17 mouse cellular contexts compared by ENCODE assay signal in genomic region chr2:146280221-146280920, GRCm38 (mm10). TPM values are rescaled to one million over a fixed set of nuclear protein-coding genes. Genes with fewer than 3 reads are reported as not detected.
DNase-seq lines count a peak whose midpoint lies in the region; ATAC-seq and TF ChIP-seq lines count a peak whose summit lies in the region.
"Had no signal": no experiment of that assay in that cellular context is flagged by ENCODE, and none has a peak within 500 bp of the region (broad histone marks: within the 10 kb centered on the region; RNA-seq: fewer than 3 reads in every experiment).

No protein-coding gene starts in this region.

- H3K9me3 ChIP-seq in forebrain, embryonic 13.5 days (replicated peaks) = no peaks in the 10 kb centered on the region
- no peaks in the 10 kb centered on the region for H3K9me3 ChIP-seq in hindbrain, embryonic 16.5 days (ENCODE audit: control insufficient read depth, low read length)
- H3K9me3 ChIP-seq in neural tube, embryonic 13.5 days = no peaks in the 10 kb centered on the region
- no peaks in the 10 kb centered on the region for H3K9me3 ChIP-seq in liver, embryonic 12.5 days (replicated peaks)
- H3K9me3 ChIP-seq: embryonic facial prominence, embryonic 15.5 days had no signal

- peaks cover 43% of the 10 kb centered on the region for H3K4me1 ChIP-seq in forebrain, embryonic 13.5 days
- peaks cover 12% of the 10 kb centered on the region for H3K4me1 ChIP-seq in hindbrain, embryonic 16.5 days (ENCODE audit: control insufficient read depth, insufficient read depth, low read depth, low read length)
- H3K4me1 ChIP-seq in neural tube, embryonic 13.5 days (replicated peaks) = peaks cover 30% of the 10 kb centered on the region
- peaks cover 15% of the 10 kb centered on the region for H3K4me1 ChIP-seq in liver, embryonic 12.5 days

- no peaks in the 10 kb centered on the region for H3K27me3 ChIP-seq in forebrain, embryonic 13.5 days
- no peaks in the 10 kb centered on the region for H3K27me3 ChIP-seq in hindbrain, embryonic 16.5 days (replicated peaks; ENCODE audit: control insufficient read depth, insufficient read depth, low read length)
- peaks cover 2% of the 10 kb centered on the region; the same call in 1 of the 2 replicates for H3K27me3 ChIP-seq in neural tube, embryonic 13.5 days
- no peaks in the 10 kb centered on the region for H3K27me3 ChIP-seq in liver, embryonic 12.5 days (replicated peaks)
- H3K27me3 ChIP-seq: embryonic facial prominence, embryonic 15.5 days had no signal

- H3K4me3 ChIP-seq in layer of hippocampus, adult 2 months = no peak overlapping the region
- no peak overlapping the region for H3K4me3 ChIP-seq in forebrain, embryonic 13.5 days
- no peak overlapping the region for H3K4me3 ChIP-seq in hindbrain, embryonic 16.5 days (ENCODE audit: low read length)
- H3K4me3 ChIP-seq in neural tube, embryonic 13.5 days = no peak overlapping the region
- H3K4me3 ChIP-seq in liver, embryonic 12.5 days = no peak overlapping the region
- H3K4me3 ChIP-seq: embryonic facial prominence, embryonic 15.5 days; heart, adult 2 months; myocyte had no signal

- H3K36me3 ChIP-seq in forebrain, embryonic 13.5 days (ENCODE audit: poor library complexity, severe bottlenecking) = no peaks in the 10 kb centered on the region
- no peaks in the 10 kb centered on the region for H3K36me3 ChIP-seq in hindbrain, embryonic 16.5 days (ENCODE audit: control insufficient read depth, insufficient read depth, low read length)
- H3K36me3 ChIP-seq in neural tube, embryonic 13.5 days = no peaks in the 10 kb centered on the region
- no peaks in the 10 kb centered on the region for H3K36me3 ChIP-seq in liver, embryonic 12.5 days
- H3K36me3 ChIP-seq: embryonic facial prominence, embryonic 15.5 days had no signal

- no peak for TF ChIP-seq CTCF in layer of hippocampus, adult 2 months (conservative IDR thresholded peaks at IDR 0.05)

- H3K4me2 ChIP-seq in forebrain, embryonic 13.5 days = peak overlapping the region; percentile 42
- H3K4me2 ChIP-seq in hindbrain, embryonic 16.5 days (ENCODE audit: low read length) = no peak overlapping the region; the same call in 1 of the 2 replicates
- H3K4me2 ChIP-seq in neural tube, embryonic 13.5 days = peak overlapping the region; percentile 34; the same call in 1 of the 2 replicates
- no peak overlapping the region for H3K4me2 ChIP-seq in liver, embryonic 12.5 days
- H3K4me2 ChIP-seq: embryonic facial prominence, embryonic 15.5 days had no signal

- 11% methylated on average over 6 of the region's 6 CpGs for WGBS in forebrain, embryonic 13.5 days
- WGBS in hindbrain, embryonic 16.5 days = 30% methylated on average over 6 of the region's 6 CpGs
- 27% methylated on average over 6 of the region's 6 CpGs for WGBS in neural tube, embryonic 13.5 days
- 65% methylated on average over 6 of the region's 6 CpGs for WGBS in liver, embryonic 12.5 days (ENCODE audit: insufficient replicate concordance)

- peak overlapping the region; percentile 4; the same call in 1 of the 2 replicates for H3K27ac ChIP-seq in layer of hippocampus, adult 2 months
- H3K27ac ChIP-seq in forebrain, embryonic 13.5 days = peak overlapping the region; percentile 86
- peak overlapping the region; percentile 66 for H3K27ac ChIP-seq in hindbrain, embryonic 16.5 days (ENCODE audit: low read depth, low read length)
- H3K27ac ChIP-seq in neural tube, embryonic 13.5 days (replicated peaks) = peak overlapping the region; percentile 86
- no peak overlapping the region for H3K27ac ChIP-seq in liver, embryonic 12.5 days
- H3K27ac ChIP-seq: embryonic facial prominence, embryonic 15.5 days; heart, adult 2 months; liver, embryonic 14.5 days had no signal

- ATAC-seq in forebrain, embryonic 13.5 days = peak; percentile 70
- peak; percentile 48 for ATAC-seq in hindbrain, embryonic 16.5 days
- peak; percentile 51; the same call in 1 of the 2 replicates for ATAC-seq in neural tube, embryonic 13.5 days (ENCODE audit: low read depth)
- no peak for ATAC-seq in liver, embryonic 12.5 days
- ATAC-seq: activated CD4-positive, CD25-positive, alpha-beta regulatory T cell, adult 4 months; intestine, postnatal 0 days had no signal

- H3K9ac ChIP-seq in forebrain, embryonic 13.5 days = no peak overlapping the region
- no peak overlapping the region for H3K9ac ChIP-seq in hindbrain, embryonic 16.5 days (ENCODE audit: low read depth, low read length)
- peak overlapping the region; percentile 47; the same call in 1 of the 2 replicates for H3K9ac ChIP-seq in neural tube, embryonic 13.5 days
- no peak overlapping the region for H3K9ac ChIP-seq in liver, embryonic 12.5 days
- H3K9ac ChIP-seq: embryonic facial prominence, embryonic 15.5 days; liver, embryonic 14.5 days had no signal

- no peak for DNase-seq in layer of hippocampus, adult 2 months (ENCODE audit: low spot score in 2 of 2)
- no peak for DNase-seq in layer of hippocampus, adult 11-12 months (ENCODE audit: low spot score)
- no peak for DNase-seq in yolk sac, embryonic 10.5 days (ENCODE audit: low spot score)
- no peak for DNase-seq in kidney, adult 9 months
- DNase-seq: cerebellum, adult 8-10 months; heart, adult 2 months; heart, postnatal 14 days had no signal

RNA-seq across cellular contexts. Expression of gene Insm1, which starts 58.6 kb away (rescaled TPM):
- 1 to 10 TPM; 6.6 to 7.2 TPM for total RNA-seq in layer of hippocampus, adult 2 months (2021)
- 10.0 and 12.8 TPM in 2 replicates for polyA plus RNA-seq in forebrain, embryonic 13.5 days (2015; fragmentation: Nextera tagmentation; extraction: Ambion mirVana)
- polyA plus RNA-seq in hindbrain, embryonic 16.5 days (2015; fragmentation: Nextera tagmentation; extraction: Ambion mirVana) = 1.9 and 2.3 TPM in 2 replicates
- polyA plus RNA-seq in neural tube, embryonic 13.5 days (2015; fragmentation: Nextera tagmentation; extraction: Ambion mirVana) = 2.2 and 2.6 TPM in 2 replicates
- not detected in 2 replicates for polyA plus RNA-seq in liver, embryonic 12.5 days (2016; fragmentation: Nextera tagmentation; extraction: Ambion mirVana)
- total RNA-seq: heart, adult 2 months had no signal
- polyA plus RNA-seq: activated CD4-positive, CD25-positive, alpha-beta regulatory T cell, adult 4 months; C2C12; heart, adult 2 months; myocyte had no signal

Comparison
In these comparisons a context has a peak if more than half of its experiments do, and no peak if none do; other contexts are left out.
1. H3K4me2 ChIP-seq: peak in forebrain, embryonic 13.5 days (single experiment) and neural tube, embryonic 13.5 days (single experiment); none in hindbrain, embryonic 16.5 days (single experiment) and liver, embryonic 12.5 days (single experiment).